Mouse (Mus musculus) Patski (cell line): ENCODE data around the gene Atp8a1. TPM values are rescaled to one million over a fixed set of nuclear protein-coding genes. Genes with fewer than 3 reads are reported as not detected.
"Not testable (repeated sequence)": the region's sequence is repeated elsewhere in the genome, so short reads cannot be mapped to it uniquely, and the experiment has no call there.

ENCODE experiments used
- ATAC-seq: fragments of 100-300 bp; one replicate; pipeline ENCODE4 v1.8.0; 2021
- CTCF ChIA-PET: fragments of 350-600 bp; sonication (Branson Sonifier 250); formaldehyde crosslinking; loops from one replicate; lab custom pipeline; 2022; ENCODE audit warnings: inconsistent platforms; lab: Charles Lee
- POLR2A ChIA-PET: fragments of 350-600 bp; sonication (Branson Sonifier 250); formaldehyde crosslinking; loops from one replicate; lab custom pipeline; 2022; ENCODE audit warnings: antibody characterized with exemption, inconsistent platforms; lab: Charles Lee
- DNase-seq: peaks from one replicate; pipeline ENCODE4 v3.0.0-alpha.2; 2011; ENCODE audit warnings: low read depth, low spot score
- H3K27me3 ChIP-seq: fragments of 371-371 bp; one replicate; pipeline ENCODE4 v1.5.1; 2021
- CTCF ChIP-seq: fragments of 100-300 bp; IDR thresholded peaks from one replicate; pipeline ENCODE4 v1.5.1; 2021
- in situ Hi-C: fragments of 300-500 bp; cut with MboI; formaldehyde crosslinking; loops from 3 replicates; pipeline ENCODE4 v1.11.1; 2018; ENCODE audit warnings: low pct_unique_long_range_greater_than_20kb, mixed read lengths
- polyA plus RNA-seq: library from polyadenylated mRNA; unstranded; gene quantifications from one replicate; pipeline ENCODE4 v1.2.3, GENCODE M21; 2021

Gene Atp8a1
- polyA plus RNA-seq, 1 experiment from 2014 or later, result 1.8 TPM

DNA sequence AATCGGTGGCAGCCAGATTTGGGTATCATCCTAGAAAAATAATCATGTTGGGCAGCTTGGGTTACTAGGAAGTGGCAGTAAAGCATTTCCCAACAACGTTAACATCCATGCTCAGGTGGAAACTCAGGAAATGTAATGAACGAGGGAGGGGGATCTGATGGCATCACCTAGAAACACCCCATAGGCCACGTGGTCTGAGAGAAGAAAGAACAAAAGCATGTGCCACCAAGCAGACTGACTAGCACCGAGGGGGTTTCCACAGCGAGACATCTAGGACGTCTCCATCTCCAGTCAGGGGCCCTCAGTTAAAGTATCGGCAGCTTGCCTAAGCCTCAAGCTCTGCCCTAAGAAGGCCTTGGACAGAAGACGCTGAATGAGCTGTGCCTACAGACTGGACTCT, 21.0 kb downstream of the Atp8a1 start:
- in situ Hi-C loops, result no loop called here
- no peak for TF ChIP-seq CTCF
- POLR2A ChIA-PET, result no interaction called here
- H3K27me3 ChIP-seq, result no peaks in the 10 kb centered on the region
- DNase-seq (no peak), ATAC-seq (no peak)
- CTCF ChIA-PET, result no interaction called here

DNA sequence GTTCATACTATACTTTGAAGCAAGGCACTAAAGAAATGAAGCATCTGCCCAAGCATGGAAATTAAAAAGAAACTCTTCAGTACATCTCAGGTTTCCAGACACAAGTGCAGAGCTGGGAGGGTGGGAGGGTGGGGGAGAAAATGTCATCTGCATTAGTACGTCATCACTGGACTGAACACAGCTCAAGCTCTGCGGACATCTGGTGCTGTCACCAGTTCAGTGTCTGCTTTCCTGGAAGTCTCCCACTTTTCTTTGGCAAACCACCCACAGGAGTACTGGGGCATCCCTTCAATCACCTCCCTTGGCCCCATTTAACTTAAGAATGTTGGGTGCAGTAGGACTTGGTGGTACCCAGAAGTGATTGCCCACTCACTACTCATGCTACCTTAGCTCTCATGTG, 22.6 kb downstream of the Atp8a1 start:
- no peaks in the 10 kb centered on the region for H3K27me3 ChIP-seq
- ATAC-seq (no peak), DNase-seq (no peak)
- in situ Hi-C loops, result no loop called here
- POLR2A ChIA-PET, result no interaction called here
- TF ChIP-seq CTCF, result no peak
- CTCF ChIA-PET, result interaction anchor here (0.8 kb wide), 1 partner anchor 11 kb away, joined by 3 read pairs; no protein-coding TSS in a partner anchor

GRCm38 (mm10) chr5:67823771-67824170, 23.5 kb downstream of the Atp8a1 start:
- no peak for ATAC-seq

GRCm38 (mm10) chr5:67822619-67823018, 24.6 kb downstream of the Atp8a1 start:
- ChIA-PET CTCF (no interaction called here), POLR2A (no interaction called here)
- ATAC-seq (no peak), DNase-seq (no peak)
- H3K27me3 ChIP-seq, result no peaks in the 10 kb centered on the region
- no peak for TF ChIP-seq CTCF
- in situ Hi-C loops, result no loop called here

More at GRCm38 (mm10) chr5:67823771-67824170, 23.5 kb downstream of the Atp8a1 start:
- TF ChIP-seq CTCF, result no peak
- DNase-seq, result no peak
- POLR2A ChIA-PET, result no interaction called here
- CTCF ChIA-PET, result no interaction called here
- H3K27me3 ChIP-seq, result no peaks in the 10 kb centered on the region
- in situ Hi-C loops, result no loop called here

DNA sequence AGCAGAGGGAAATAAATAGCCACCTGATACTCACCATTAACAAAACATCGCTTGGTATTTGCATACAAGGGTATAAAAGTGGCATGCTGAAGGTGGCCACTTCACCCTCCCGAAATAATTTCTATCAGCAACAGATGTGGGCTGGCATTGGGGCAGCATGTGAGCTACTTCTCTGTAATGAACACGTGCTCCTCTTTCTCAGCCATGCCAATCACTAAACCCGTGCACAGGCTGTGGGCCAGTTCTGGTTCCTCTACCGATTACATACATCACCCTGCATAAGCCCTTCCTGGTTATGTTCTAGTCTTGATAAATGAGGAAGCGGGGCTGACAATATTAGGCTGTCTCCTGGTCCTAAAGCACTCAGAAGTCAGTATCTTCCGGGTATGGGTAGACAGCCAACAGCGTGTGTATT, 25.2 kb downstream of the Atp8a1 start:
- CTCF ChIA-PET, result no interaction called here
- in situ Hi-C loops, result no loop called here
- POLR2A ChIA-PET, result no interaction called here
- no peak for TF ChIP-seq CTCF
- DNase-seq (no peak), ATAC-seq (no peak)
- H3K27me3 ChIP-seq, result no peaks in the 10 kb centered on the region

DNA sequence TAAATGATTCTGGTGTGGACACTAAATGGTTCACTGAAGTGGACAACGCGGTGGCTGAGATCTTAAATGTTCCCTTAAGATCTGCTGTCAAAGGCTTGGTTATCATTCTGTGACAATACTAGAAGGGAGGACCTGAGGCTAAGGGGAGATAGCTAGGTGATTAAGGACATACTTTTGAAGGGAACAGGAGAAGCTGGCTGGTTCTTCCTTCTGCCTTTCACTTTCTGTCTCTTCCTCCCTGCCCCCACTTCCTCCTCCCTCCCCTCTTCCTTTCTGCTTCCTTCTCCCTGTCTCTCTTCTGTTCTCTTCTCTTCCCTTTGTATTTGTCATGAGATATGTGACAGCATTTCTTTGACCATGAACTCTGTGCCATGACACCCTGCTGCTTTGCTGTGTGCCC, 26.0 kb downstream of the Atp8a1 start:
- DNase-seq, result no peak
- in situ Hi-C loops, result no loop called here
- TF ChIP-seq CTCF, result no peak
- CTCF ChIA-PET, result no interaction called here
- ATAC-seq, result no peak
- H3K27me3 ChIP-seq, result no peaks in the 10 kb centered on the region
- POLR2A ChIA-PET, result no interaction called here

DNA sequence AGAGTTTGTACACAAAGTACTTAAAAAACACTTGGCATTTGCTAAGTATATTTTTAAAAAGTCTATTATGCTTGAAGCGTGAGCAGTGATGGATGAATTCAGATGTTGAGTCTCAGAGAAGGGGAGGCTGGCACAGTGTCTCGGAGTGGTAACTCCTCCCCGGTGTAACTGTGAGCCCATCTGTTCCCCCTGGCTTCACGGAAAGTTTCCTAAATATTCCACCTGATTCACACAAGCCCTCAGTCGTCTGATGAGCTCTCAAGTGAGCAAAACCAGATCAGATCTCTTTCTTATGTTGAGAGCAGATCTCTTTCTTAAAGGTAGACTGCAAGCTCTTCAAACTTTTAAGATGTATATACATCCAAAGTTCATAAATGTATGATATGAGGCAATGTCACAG, 27.8 kb downstream of the Atp8a1 start:
- no peak for DNase-seq
- ATAC-seq, result no peak
- ChIA-PET CTCF (interaction anchor here (1.4 kb wide), 1 partner anchor 14 kb away, joined by 4 read pairs; no protein-coding TSS in a partner anchor), POLR2A (no interaction called here)
- no peak for TF ChIP-seq CTCF
- no peaks in the 10 kb centered on the region for H3K27me3 ChIP-seq
- in situ Hi-C loops, result no loop called here

DNA sequence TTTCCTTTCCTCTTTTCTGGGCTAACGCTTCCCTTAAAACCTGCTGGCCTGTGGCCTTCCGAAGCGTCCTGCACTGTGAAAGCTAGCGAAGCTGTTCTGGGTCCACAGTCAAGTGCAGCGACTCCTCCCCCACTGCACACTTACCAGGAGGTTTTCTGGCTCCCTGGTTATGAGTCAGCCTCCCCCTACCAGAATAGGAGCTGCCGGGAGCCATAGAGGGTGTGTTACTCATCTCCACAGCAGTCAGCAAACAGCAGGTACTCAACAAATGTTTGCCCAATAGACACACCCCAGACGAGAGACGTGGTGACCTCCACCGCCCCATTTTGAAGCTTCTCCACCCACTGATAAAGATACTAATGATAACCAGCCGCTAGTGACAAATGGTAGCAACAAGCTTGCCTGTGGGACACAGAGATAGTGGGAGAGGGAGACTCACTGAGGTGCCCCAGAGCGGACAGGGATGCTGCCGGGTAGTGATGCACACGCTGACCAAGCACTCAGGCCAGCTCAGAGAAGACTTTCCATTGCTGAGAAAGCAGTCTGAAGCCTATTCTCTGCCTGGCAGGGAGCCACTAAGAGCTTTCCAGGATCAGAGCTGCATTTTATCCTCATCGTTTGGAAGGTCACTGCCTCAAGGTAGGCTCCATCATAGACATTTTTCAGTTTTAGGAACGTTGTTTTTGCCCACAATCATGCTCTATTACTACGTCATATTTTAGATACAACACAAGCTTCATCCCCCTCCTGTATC, 31.5 kb downstream of the Atp8a1 start:
- POLR2A ChIA-PET, result no interaction called here
- TF ChIP-seq CTCF, result no peak
- DNase-seq, result no peak
- in situ Hi-C loops, result no loop called here
- no peak for ATAC-seq
- CTCF ChIA-PET, result no interaction called here
- peaks cover 9% of the 10 kb centered on the region for H3K27me3 ChIP-seq

- H3K27me3 ChIP-seq, POLR2A ChIA-PET, DNase-seq, CTCF ChIA-PET, in situ Hi-C loops, ATAC-seq: not testable (repeated sequence)
Observed at GRCm38 (mm10) chr5:67815060-67815459, 32.2 kb downstream of the Atp8a1 start.

DNA sequence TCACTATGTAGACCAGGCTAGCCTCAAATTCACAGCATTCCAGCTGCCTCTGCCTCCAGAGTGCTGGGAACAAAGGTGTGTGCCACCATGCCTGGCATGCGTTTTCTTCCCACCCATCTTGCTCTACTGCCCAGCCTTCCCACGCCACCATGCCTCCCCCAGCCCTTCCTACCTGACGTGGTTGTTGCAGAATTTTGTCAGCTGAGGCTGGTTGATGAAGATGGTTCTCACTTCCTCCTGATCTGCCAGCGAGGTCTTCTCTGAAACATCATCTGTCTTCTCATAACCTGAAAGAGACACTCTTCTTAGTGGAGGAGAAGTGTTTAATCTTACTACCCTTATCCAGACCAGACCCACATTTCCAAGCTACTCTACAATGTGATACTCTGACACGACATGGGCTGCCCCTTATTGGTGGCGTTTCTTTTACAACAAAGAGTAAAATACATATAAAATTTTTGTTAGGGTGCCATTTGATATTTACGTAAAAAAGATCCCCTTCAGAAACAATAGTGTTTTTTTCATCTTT, 32.7 kb downstream of the Atp8a1 start:
- ATAC-seq, result no peak
- CTCF ChIA-PET, result interaction anchor here (0.9 to 1.3 kb wide), 2 partner anchors 10 to 53 kb away, joined by 3 read pairs; no protein-coding TSS in a partner anchor

DNA sequence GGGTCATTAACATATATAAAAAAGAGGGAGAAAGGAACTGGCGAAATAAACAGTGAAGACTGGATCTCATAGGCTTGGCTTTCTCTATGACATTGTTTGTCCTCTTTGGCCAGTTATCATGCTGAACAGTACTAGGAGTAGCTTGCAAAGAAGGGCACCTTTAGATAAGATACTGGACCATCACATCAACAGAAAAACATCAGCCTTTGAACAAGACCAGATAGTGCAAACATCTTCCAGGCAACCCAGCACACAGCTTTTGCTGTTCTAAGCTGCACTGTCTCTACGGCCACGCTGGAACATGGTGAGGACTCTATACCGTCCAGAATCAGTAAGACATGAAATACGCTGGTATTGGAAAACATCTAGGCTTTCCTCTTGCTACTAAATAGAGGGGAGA, 33.9 kb downstream of the Atp8a1 start:
- peaks cover 9% of the 10 kb centered on the region for H3K27me3 ChIP-seq
- ATAC-seq, result no peak
- no peak for DNase-seq
- in situ Hi-C loops, result no loop called here
- CTCF ChIA-PET, result interaction anchor here (1.3 kb wide), 1 partner anchor 11 kb away, joined by 3 read pairs; no protein-coding TSS in a partner anchor
- TF ChIP-seq CTCF, result no peak
- POLR2A ChIA-PET, result no interaction called here

More for the DNA sequence above, 32.7 kb downstream of the Atp8a1 start:
- no peak for DNase-seq
- no peak for TF ChIP-seq CTCF
- peaks cover 9% of the 10 kb centered on the region for H3K27me3 ChIP-seq
- POLR2A ChIA-PET, result no interaction called here
- in situ Hi-C loops, result no loop called here
